Mouse (Mus musculus): ENCODE measurements at regions not wholly inside any gene's neighbourhood (a gene's known extent, or its start where the extent isn't known, plus 50 kb on each side); places are given as distances from the start of the nearest gene placed in this dataset. TPM values are rescaled to one million over a fixed set of nuclear protein-coding genes. Genes with fewer than 3 reads are reported as not detected.

DNA sequence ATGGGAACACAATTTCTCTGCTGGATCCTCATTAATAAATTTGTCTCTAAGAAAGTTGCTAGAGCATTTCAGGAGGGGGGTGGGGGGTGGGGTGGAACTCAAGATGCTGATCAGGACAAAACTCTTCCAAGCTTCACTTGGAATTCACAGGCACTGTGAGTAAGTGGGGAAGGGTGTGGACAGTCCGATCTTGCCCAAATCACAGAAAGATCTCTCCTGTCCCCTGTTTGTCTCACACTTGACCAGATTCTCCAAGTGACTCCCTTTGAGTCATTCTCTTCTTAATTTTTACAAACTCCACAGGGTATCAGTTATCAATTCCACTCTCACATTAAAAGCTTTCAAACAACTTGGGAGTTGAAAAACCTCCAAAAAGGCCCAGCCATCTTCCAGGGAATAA lies 58.1 kb upstream of the Mocs2 start:
- Histone ChIP-seq H3K9me3 (replicated peaks) (no peaks in the 10 kb centered on the region), H3K4me3 (replicated peaks) (no peak overlapping the region), H3K4me2 (no peak overlapping the region), H3K36me3 (no peaks in the 10 kb centered on the region), H3K27me3 (no peaks in the 10 kb centered on the region), H3K4me1 (no peaks in the 10 kb centered on the region), H3K27ac (no peak overlapping the region), H3K9ac (no peak overlapping the region)
- 82% methylated on average over 1 of the region's 1 CpGs for WGBS
- no peak for ATAC-seq (replicated peaks; ENCODE audit: low FRiP score)

DNA sequence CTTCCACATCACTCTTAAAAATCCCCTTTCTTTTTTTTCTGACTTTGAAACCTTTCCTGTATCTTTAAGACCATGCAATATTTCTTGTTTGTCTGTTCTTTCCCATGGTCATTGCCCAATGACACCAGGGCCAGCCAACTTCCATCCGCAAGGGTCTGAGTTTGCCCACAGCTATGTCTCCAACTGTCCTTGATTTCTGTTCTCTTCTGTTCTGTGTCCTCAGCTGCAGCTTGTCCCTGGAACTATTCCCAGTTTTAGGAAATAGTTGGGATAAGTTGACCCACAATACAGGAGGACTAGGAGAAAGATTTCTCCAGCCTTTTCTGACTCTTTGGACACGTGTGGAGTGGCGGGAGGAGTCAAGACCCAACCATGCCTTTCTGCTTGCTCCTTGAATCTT lies 57.1 kb upstream of the Mocs2 start:
- Histone ChIP-seq H3K36me3 (no peaks in the 10 kb centered on the region), H3K9ac (no peak overlapping the region), H3K9me3 (replicated peaks) (no peaks in the 10 kb centered on the region), H3K27me3 (no peaks in the 10 kb centered on the region), H3K4me1 (no peaks in the 10 kb centered on the region), H3K4me2 (no peak overlapping the region), H3K4me3 (replicated peaks) (no peak overlapping the region), H3K27ac (no peak overlapping the region)
- no peak for ATAC-seq (replicated peaks; ENCODE audit: low FRiP score)
- 90% methylated on average over 3 of the region's 3 CpGs for WGBS

Small RNA genes lying in the stretch of these regions (microRNA-seq; reads per million reads assigned to microRNA genes)
- not detected for gene Gm25950

All from kidney, embryonic 15.5 days (tissue).